Mouse (Mus musculus) ovary, postnatal 36 days (tissue): Measurements from ENCODE around the gene Sh2d1a.

Experiments used
- DNase-seq: peaks from one replicate; pipeline ENCODE4 v3.0.0; 2022; ENCODE audit warnings: low spot score, mixed read lengths

Sh2d1a gene

DNA sequence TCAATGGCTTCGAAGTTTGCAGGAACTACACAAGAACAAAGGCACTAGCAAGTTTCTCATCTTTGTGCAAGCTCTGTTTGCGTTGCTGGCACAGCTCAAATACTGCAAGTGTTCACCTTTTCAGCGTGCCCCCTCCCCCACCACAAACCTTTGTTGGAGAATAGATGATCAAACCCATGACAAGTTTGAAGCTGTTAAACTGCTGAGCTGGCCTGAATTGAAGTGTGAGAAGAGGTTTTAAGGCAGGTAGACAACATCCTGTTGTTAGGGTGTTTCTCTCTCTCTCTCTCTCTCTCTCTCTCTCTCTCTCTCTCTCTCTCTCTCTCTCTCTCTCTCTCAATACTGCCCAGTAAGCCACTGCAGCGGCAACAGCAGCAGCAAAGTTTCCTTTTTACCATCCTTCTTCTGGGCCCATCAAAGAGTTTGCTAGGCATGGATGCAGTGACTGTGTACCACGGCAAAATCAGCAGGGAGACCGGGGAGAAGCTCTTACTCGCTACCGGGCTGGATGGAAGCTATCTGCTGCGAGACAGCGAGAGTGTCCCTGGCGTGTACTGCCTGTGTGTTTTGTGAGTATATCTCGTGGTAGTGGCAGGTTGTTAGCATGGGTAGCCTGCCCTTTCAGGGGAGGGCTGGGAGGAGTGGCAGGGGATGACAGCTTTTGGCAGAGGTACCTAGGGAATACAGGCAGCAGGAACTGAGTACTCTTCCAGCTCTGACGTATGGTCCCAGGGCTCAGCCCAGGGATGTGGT is at the start of gene Sh2d1a:
TSS of gene Sh2d1a (plus strand) at position 163 of the 753 bp plus-strand sequence.
- DNase-seq = no peak

GRCm38 (mm10) chrX:42453001-42453400 is 49.3 kb upstream of the Sh2d1a start:
- DNase-seq = no peak

DNA sequence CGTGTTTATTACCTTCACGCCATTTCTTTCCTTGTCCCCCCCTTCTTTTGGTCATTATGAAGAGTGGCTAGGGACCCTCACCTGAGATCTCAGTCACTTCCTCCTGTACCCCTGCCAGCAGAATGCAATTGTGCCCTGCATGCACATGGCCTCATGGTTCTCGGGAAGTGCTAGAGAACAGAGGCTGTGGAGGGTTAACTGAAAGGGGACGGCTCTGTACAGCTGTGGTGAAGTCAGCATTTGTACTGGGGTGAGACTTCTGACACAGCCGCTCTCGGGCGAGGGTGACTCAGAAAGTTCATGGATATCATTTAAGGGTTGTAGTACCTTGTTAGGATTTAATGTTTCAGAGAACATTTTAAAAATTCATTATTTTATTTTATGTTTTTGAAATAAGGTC is 47.7 kb upstream of the Sh2d1a start:
- DNase-seq = no peak

- no peak for DNase-seq
Observed at GRCm38 (mm10) chrX:42489446-42489845, 12.8 kb upstream of the Sh2d1a start, which contains the start of gene Tex13c2. Gene Tex13c2 (plus strand): TSS chrX:42489691.

DNA sequence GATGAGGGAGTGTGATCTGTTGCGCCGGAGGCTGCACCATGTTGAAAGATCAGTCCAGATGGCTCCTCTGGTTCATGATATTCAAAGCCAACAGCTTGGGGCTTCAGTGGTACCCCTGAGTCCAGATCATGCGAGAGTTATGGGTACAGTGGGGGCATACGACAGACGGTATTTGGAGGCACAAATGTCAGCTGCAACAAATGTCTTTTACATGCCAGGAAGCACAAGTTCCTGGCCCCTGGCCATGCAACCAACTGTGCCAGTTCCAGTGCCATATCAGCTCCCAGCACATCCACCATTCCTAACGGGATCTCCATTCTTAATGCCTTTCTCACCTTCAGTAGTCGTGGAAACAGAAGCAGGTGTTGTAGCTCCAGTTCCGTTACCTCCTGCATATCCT is 11.9 kb upstream of the Sh2d1a start:
- no peak for DNase-seq

GRCm38 (mm10) chrX:42500538-42500937 is 1.7 kb upstream of the Sh2d1a start:
- DNase-seq = no peak

- DNase-seq = no peak
Observed at GRCm38 (mm10) chrX:42511105-42511504, 8.9 kb downstream of the Sh2d1a start.

DNA sequence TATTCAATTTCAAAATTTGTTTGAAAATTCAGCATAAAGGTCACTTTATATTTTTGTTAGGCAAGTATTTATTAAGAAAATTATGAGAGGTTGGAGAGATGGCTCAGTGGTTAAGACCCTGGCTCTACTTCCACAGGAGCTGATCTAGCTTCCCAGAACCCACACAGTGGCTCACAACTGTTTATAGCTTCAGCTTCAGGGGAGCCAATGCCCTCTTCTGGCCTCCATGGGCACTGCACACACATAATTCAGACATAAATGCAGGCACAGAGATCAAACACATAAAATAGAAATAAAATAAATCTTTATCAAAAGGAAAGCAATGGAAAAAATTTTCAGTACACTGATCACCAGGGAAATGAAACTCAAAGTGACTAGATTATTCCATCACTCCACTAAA is 10.3 kb downstream of the Sh2d1a start:
- DNase-seq = no peak

DNA sequence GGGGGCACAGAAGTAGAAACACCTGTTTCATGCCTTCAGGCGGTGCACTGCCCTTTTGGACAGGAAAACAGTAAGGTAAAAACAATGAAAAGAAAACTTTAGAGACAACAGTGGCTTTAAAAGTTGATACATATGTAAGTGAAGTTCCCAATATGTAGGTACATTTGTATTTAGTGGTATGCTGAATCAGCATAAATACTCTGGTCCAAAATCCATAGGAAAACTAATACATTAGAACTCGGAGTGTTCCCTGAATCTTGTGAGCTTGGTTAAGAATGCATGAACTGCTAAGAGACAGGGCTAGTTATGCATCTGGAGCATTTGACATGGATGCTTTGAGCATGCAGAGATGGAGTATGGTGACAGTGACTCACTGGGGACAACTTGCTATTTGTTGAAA is 20.6 kb downstream of the Sh2d1a start:
- DNase-seq = no peak

DNA sequence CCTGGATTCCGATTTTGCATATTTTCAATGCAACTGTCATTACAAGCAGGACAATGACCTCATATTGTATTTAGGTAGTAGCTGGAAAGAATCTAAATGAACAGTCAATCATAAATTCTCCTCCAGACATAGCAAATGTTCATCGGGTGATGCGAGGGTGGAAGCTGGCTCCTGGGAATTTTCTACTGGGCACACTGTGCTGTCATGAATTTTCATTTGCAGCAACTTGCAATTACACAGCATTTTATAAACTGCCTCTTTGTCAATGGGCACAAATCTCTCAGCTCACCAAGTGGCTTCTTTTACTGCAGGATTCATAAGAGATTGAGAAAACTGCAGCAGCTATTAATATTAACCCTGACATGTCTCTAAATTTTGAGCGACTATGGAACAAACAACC is 28.4 kb downstream of the Sh2d1a start:
- no peak for DNase-seq

GRCm38 (mm10) chrX:42540030-42540755 is 37.9 kb downstream of the Sh2d1a start:
- DNase-seq = no peak

DNA sequence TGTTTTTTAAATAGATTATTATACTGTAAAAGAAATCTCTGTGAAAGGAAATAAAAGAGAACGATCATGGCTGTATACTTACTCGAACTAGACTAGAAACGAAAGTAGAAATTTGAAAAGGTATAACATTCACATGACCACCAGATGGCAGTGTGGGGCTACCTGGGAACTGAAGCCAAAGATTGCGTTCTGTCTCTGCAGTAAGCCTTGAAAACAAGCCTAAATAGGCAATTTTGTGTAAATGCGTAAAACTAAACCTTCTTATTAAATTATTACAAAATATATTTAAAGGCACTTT is 38.5 kb downstream of the Sh2d1a start:
- DNase-seq = peak; percentile 35

DNA sequence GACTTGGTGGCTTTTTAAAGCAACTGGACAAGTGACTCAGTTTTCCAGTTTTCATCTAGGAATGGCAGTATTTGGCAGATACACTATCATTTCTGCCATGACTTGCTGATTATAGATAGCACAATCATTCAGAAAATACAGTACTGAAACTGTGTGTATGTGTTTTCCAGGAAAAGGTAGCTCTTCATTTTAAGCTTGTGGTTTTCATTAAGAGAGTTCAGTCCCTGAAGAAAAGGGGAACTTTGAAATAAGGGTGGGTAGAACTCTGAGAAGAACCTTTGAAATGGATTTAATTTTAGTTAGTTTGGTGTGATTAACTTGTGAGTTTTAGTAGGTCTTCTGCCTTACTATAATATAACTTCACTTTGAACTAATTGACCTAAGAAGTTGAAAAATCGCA is 42.8 kb downstream of the Sh2d1a start:
- no peak for DNase-seq

DNA sequence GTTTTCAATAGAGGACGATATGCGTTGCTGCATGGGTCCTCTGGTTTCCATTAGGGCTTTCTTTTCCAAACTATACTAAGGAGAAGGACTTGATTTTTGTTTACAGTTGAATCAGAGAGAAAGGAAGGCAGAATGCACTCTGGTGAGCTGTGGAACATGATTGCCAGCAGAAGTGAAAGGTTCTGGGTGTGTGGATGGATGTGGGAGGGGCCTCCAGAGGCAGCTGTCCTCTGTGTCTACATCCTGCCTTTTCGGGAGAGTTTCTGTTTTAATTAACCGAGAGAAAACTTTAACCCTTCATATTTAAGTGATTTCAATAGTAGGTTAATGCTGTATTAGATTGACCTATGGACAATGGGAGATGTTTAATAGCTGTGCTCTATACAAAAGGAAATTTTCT is 46.3 kb downstream of the Sh2d1a start:
- no peak for DNase-seq

DNA sequence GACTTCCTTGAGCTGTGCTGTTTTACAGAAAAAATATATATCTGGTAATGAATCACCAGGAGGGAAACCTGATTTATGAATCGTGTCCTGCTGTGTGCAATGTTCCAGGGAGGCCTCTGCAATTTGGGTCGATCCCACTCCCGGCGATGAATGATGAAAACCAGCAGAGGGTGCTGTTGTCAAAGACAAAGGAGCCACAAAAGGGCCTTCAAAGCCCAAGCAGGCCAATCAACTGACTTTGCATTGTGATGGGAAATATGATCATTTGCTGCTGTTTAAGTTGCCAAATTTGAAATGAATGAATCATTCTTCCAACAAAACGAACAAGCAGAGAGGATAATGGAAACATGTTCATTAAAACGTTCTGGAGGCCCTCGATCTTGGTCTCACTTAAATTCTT is 55.0 kb downstream of the Sh2d1a start:
- DNase-seq = peak; percentile 18

- DNase-seq = no peak
Observed at GRCm38 (mm10) chrX:42558683-42559082, 56.4 kb downstream of the Sh2d1a start.
